Mouse (Mus musculus): ENCODE measurements at regions not wholly inside any gene's neighbourhood (a gene's known extent, or its start where the extent isn't known, plus 50 kb on each side); places are given as distances from the start of the nearest gene placed in this dataset.
A peak's percentile ranks its signal among the peaks of the same experiment; 100 is the strongest.

DNA sequence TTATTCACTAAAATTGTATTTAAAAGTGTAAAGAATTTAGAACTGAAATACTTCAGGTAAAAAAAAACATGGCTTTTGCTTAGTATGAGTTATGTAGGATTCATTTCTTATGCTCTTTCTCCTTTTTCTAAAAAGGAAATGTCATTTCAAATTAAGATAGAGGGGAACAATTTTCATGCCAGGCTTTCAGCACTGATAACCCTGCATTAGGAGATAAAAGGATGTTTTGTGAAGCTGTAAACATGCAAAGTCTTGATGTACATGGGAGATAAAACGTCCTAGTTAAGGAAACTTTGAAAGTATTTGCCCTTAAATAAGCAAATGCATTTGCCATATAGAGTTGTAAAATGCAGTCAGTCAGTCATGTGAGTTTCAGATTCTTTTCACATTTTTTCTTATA lies 1923.7 kb downstream of the Hace1 start:
- DNase-seq (ENCODE audit: low spot score), result no peak
- Histone ChIP-seq H3K9me3 (ENCODE audit: control insufficient read depth, low read length) (no peaks in the 10 kb centered on the region), H3K4me3 (replicated peaks; ENCODE audit: low read length) (no peak overlapping the region), H3K27me3 (ENCODE audit: control insufficient read depth, insufficient read depth, low read length) (no peaks in the 10 kb centered on the region), H3K9ac (ENCODE audit: low read depth, low read length, severe bottlenecking) (no peak overlapping the region), H3K36me3 (ENCODE audit: control insufficient read depth, insufficient read depth, low read length) (no peaks in the 10 kb centered on the region), H3K4me1 (ENCODE audit: control insufficient read depth, insufficient read depth, low read length) (no peaks in the 10 kb centered on the region), H3K27ac (replicated peaks; ENCODE audit: low read depth, low read length) (no peak overlapping the region), H3K4me2 (replicated peaks; ENCODE audit: low read depth, low read length, severe bottlenecking) (no peak overlapping the region)
- ATAC-seq (ENCODE audit: low FRiP score, low read depth), result no peak
- TF ChIP-seq POLR2A (IDR thresholded peaks at IDR 0.05; ENCODE audit: borderline replicate concordance, extremely low read depth, insufficient read depth, insufficient read length), result no peak
- WGBS, result 23% methylated on average over 1 of the region's 1 CpGs

DNA sequence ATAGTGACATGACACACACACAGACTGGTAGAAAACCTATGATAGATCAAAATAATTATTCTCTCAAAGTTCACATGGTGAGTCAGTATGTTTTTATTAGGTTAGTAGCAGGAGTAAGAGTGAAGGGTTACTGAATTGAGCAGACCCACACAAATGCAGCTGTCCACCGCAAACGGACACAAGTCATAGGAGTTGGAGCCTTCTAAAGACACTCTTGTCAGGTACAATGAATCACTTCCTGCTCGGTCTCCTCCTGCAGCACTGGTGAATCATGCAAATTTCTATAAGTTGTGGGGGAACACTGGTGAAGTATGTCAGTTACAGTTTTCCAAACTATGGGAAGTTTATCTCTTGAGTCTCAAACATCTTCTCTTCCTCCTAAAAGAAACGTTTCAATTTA lies 1931.6 kb downstream of the Hace1 start:
- H3K27ac ChIP-seq (replicated peaks; ENCODE audit: low read depth, low read length), result no peak overlapping the region
- 81% methylated on average over 4 of the region's 4 CpGs for WGBS
- no peak for ATAC-seq (ENCODE audit: low FRiP score, low read depth)

DNA sequence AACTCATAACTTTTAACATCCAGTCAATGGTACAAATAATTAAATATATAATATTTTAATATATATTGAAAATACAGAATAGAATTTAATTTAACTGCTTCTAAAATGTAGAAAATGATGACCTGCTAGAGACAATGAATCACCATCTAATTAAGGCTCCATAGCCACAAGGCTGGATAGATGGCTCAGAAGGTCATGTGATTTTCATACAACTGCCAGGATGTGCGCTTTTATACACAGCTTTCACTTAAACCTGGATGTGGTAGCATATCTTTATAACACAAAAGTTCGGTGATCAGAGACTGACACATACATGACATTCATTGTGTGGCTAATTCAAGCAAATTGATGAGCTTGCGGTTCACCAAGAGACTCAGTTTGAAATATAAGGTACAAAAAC lies 1932.2 kb downstream of the Hace1 start:
- DNase-seq (ENCODE audit: low spot score), result no peak
- Histone ChIP-seq H3K4me1 (ENCODE audit: control insufficient read depth, insufficient read depth, low read length) (no peaks in the 10 kb centered on the region), H3K36me3 (ENCODE audit: control insufficient read depth, insufficient read depth, low read length) (no peaks in the 10 kb centered on the region), H3K4me2 (replicated peaks; ENCODE audit: low read depth, low read length, severe bottlenecking) (no peak overlapping the region), H3K9ac (ENCODE audit: low read depth, low read length, severe bottlenecking) (no peak overlapping the region), H3K27me3 (ENCODE audit: control insufficient read depth, insufficient read depth, low read length) (no peaks in the 10 kb centered on the region), H3K4me3 (replicated peaks; ENCODE audit: low read length) (no peak overlapping the region), H3K27ac (replicated peaks; ENCODE audit: low read depth, low read length) (no peak overlapping the region), H3K9me3 (ENCODE audit: control insufficient read depth, low read length) (no peaks in the 10 kb centered on the region)
- TF ChIP-seq POLR2A (IDR thresholded peaks at IDR 0.05; ENCODE audit: borderline replicate concordance, extremely low read depth, insufficient read depth, insufficient read length), result no peak
- ATAC-seq (ENCODE audit: low FRiP score, low read depth), result no peak
- WGBS, result 93% methylated on average over 3 of the region's 3 CpGs

More for the DNA sequence above, 1931.6 kb downstream of the Hace1 start:
- no peak overlapping the region for H3K9ac ChIP-seq (ENCODE audit: low read depth, low read length, severe bottlenecking)
- no peak overlapping the region for H3K4me2 ChIP-seq (replicated peaks; ENCODE audit: low read depth, low read length, severe bottlenecking)
- H3K27me3 ChIP-seq (ENCODE audit: control insufficient read depth, insufficient read depth, low read length), result no peaks in the 10 kb centered on the region
- no peaks in the 10 kb centered on the region for H3K4me1 ChIP-seq (ENCODE audit: control insufficient read depth, insufficient read depth, low read length)
- no peak overlapping the region for H3K4me3 ChIP-seq (replicated peaks; ENCODE audit: low read length)
- no peak for TF ChIP-seq POLR2A (IDR thresholded peaks at IDR 0.05; ENCODE audit: borderline replicate concordance, extremely low read depth, insufficient read depth, insufficient read length)
- DNase-seq (ENCODE audit: low spot score), result no peak
- no peaks in the 10 kb centered on the region for H3K9me3 ChIP-seq (ENCODE audit: control insufficient read depth, low read length)
- H3K36me3 ChIP-seq (ENCODE audit: control insufficient read depth, insufficient read depth, low read length), result no peaks in the 10 kb centered on the region

DNA sequence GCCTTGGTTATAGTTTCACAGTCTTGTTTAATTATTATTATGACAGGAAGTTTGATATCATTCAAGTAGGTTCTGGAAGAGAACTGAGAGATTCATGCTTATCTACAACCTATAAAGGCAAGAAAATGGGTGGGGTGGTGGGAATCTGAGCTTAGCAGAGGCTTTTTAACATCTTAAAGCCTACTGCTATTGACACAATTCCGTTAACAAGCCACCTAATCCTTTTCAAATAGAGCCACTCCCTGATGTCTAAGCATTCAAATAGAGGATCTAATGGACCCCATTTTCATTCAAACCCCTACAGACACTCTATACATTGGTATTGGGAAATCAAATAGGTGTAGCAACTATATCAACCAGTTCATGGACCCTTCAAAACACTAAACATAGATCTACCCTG lies 1940.2 kb downstream of the Hace1 start:
- TF ChIP-seq POLR2A (IDR thresholded peaks at IDR 0.05; ENCODE audit: borderline replicate concordance, extremely low read depth, insufficient read depth, insufficient read length), result no peak
- Histone ChIP-seq H3K4me2 (replicated peaks; ENCODE audit: low read depth, low read length, severe bottlenecking) (no peak overlapping the region), H3K36me3 (ENCODE audit: control insufficient read depth, insufficient read depth, low read length) (no peaks in the 10 kb centered on the region), H3K4me1 (ENCODE audit: control insufficient read depth, insufficient read depth, low read length) (no peaks in the 10 kb centered on the region), H3K27ac (replicated peaks; ENCODE audit: low read depth, low read length) (no peak overlapping the region), H3K4me3 (replicated peaks; ENCODE audit: low read length) (no peak overlapping the region), H3K9ac (ENCODE audit: low read depth, low read length, severe bottlenecking) (no peak overlapping the region), H3K27me3 (ENCODE audit: control insufficient read depth, insufficient read depth, low read length) (no peaks in the 10 kb centered on the region), H3K9me3 (ENCODE audit: control insufficient read depth, low read length) (no peaks in the 10 kb centered on the region)
- DNase-seq (ENCODE audit: low spot score) (no peak), ATAC-seq (ENCODE audit: low FRiP score, low read depth) (no peak)
- WGBS, result 25% methylated on average over 1 of the region's 1 CpGs

DNA sequence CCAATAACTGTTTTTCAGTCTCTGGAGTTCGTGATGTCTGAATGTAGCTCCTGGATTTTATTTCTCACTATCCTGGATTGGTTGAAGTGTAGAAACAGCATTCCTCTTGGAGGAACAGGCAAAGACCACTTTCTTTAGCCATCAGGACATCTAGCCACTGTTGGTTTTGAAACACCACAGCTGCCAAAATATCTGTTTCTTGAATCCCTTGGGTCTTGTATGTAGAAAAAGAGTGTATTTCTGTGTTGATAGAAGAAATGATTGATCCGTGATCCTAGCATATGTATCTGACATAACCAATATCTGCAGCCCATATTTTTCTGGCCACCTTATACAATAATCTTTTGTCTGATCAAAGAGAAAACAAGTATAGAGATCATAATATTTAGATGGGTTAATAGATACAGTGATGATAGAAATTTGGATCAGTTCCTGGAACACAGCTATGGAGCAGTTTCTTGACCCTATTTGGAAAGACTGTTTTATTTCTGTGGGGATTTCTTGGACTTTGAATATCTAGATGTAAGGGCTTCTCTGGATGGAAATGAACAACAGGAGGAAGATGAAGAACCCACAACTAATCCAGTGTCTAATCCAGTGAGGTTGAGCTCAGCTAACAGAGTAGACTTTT lies 1988.9 kb downstream of the Hace1 start:
- ATAC-seq (ENCODE audit: low FRiP score, low read depth), result no peak
- Histone ChIP-seq H3K9ac (ENCODE audit: low read depth, low read length, severe bottlenecking) (no peak overlapping the region), H3K9me3 (ENCODE audit: control insufficient read depth, low read length) (no peaks in the 10 kb centered on the region), H3K4me1 (ENCODE audit: control insufficient read depth, insufficient read depth, low read length) (no peaks in the 10 kb centered on the region), H3K4me3 (replicated peaks; ENCODE audit: low read length) (no peak overlapping the region), H3K27ac (replicated peaks; ENCODE audit: low read depth, low read length) (no peak overlapping the region), H3K4me2 (replicated peaks; ENCODE audit: low read depth, low read length, severe bottlenecking) (no peak overlapping the region), H3K27me3 (ENCODE audit: control insufficient read depth, insufficient read depth, low read length) (no peaks in the 10 kb centered on the region), H3K36me3 (ENCODE audit: control insufficient read depth, insufficient read depth, low read length) (no peaks in the 10 kb centered on the region)
- DNase-seq (ENCODE audit: low spot score), result peak; percentile 4
- TF ChIP-seq POLR2A (IDR thresholded peaks at IDR 0.05; ENCODE audit: borderline replicate concordance, extremely low read depth, insufficient read depth, insufficient read length), result no peak
- 74% methylated on average over 2 of the region's 2 CpGs for WGBS

Data from limb, embryonic 14.5 days (tissue).